Mouse (Mus musculus): ENCODE measurements at regions not wholly inside any gene's neighbourhood (a gene's known extent, or its start where the extent isn't known, plus 50 kb on each side); places are given as distances from the start of the nearest gene placed in this dataset.

DNA sequence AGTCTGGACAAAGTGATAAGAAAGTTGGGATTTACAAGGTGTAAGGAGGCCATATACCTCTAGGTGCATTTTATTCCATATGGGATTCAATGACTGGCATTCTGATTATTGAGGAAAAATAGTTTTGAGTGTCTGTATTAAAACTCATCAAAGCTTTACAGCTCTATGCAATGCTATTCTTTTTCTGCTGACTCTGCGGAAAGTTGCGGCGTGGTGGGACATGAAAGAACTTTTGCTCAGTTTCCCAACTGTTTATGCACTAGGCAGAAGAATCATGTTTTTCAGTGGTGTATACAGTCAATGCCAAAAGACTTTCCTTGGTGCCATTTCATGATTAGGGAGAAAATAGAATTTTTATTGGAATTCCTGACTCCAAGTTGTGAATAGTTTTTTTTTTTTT is 55.4 kb upstream of the Frg1 start:
- Histone ChIP-seq H3K9ac (no peak overlapping the region), H3K4me3 (no peak overlapping the region), H3K9me3 (no peaks in the 10 kb centered on the region), H3K27ac (no peak overlapping the region), H3K4me1 (no peaks in the 10 kb centered on the region), H3K4me2 (no peak overlapping the region), H3K36me3 (replicated peaks) (no peaks in the 10 kb centered on the region), H3K27me3 (replicated peaks) (no peaks in the 10 kb centered on the region)
- ATAC-seq (replicated peaks) = no peak
- WGBS = 99% methylated on average over 3 of the region's 3 CpGs

Measured in midbrain, embryonic 15.5 days (tissue).